Mouse (Mus musculus) layer of hippocampus, adult 9-10 months (tissue): ENCODE data around the gene Armc12.
"Not testable (repeated sequence)": the region's sequence is repeated elsewhere in the genome, so short reads cannot be mapped to it uniquely, and the experiment has no call there.

Experiments used
- DNase-seq: peaks from one replicate; pipeline ENCODE4 v3.0.0; 2022; ENCODE audit warnings: low spot score

Armc12 gene

GRCm38 (mm10) chr17:28532557-28532956 is 2.0 kb downstream of the Armc12 start:
- DNase-seq = no peak

- DNase-seq = no peak
Measured at GRCm38 (mm10) chr17:28533327-28533726, 2.7 kb downstream of the Armc12 start.

- DNase-seq = no peak
Measured at GRCm38 (mm10) chr17:28537881-28538280, 7.3 kb downstream of the Armc12 start.

GRCm38 (mm10) chr17:28546925-28547324 is 16.3 kb downstream of the Armc12 start:
- DNase-seq = no peak

GRCm38 (mm10) chr17:28548550-28548949 is 17.9 kb downstream of the Armc12 start:
- no peak for DNase-seq

- DNase-seq = no peak
Measured at GRCm38 (mm10) chr17:28549111-28549510, 18.5 kb downstream of the Armc12 start, which contains the start of gene Clpsl2. Gene Clpsl2, plus strand, starts transcription at chr17:28549411.

- DNase-seq = peak; percentile 50
Measured at GRCm38 (mm10) chr17:28553040-28553793, 22.6 kb downstream of the Armc12 start.

- not testable (repeated sequence) for DNase-seq
Measured at GRCm38 (mm10) chr17:28554021-28554420, 23.4 kb downstream of the Armc12 start.

GRCm38 (mm10) chr17:28556635-28557396 is 26.2 kb downstream of the Armc12 start:
- DNase-seq = no peak

GRCm38 (mm10) chr17:28557772-28558171 is 27.2 kb downstream of the Armc12 start:
- no peak for DNase-seq

GRCm38 (mm10) chr17:28560598-28560997 is 30.0 kb downstream of the Armc12 start, which contains the start of gene Clps:
Gene Clps, minus strand, starts transcription at chr17:28560766.
- DNase-seq = no peak

GRCm38 (mm10) chr17:28561613-28562012 is 31.0 kb downstream of the Armc12 start:
- DNase-seq = no peak

- no peak for DNase-seq
Measured at GRCm38 (mm10) chr17:28565181-28565580, 34.6 kb downstream of the Armc12 start.

GRCm38 (mm10) chr17:28567541-28567940 is 36.9 kb downstream of the Armc12 start:
- no peak for DNase-seq

- no peak for DNase-seq
Measured at GRCm38 (mm10) chr17:28571868-28572267, 41.3 kb downstream of the Armc12 start.

- no peak for DNase-seq
Measured at GRCm38 (mm10) chr17:28572521-28572920, 41.9 kb downstream of the Armc12 start.

- no peak for DNase-seq
Measured at GRCm38 (mm10) chr17:28572941-28573340, 42.3 kb downstream of the Armc12 start.

GRCm38 (mm10) chr17:28575244-28576125 is 44.9 kb downstream of the Armc12 start, which contains the start of gene Lhfpl5:
Gene Lhfpl5, plus strand, starts transcription at chr17:28575641.
- no peak for DNase-seq

GRCm38 (mm10) chr17:28580396-28580795 is 49.8 kb downstream of the Armc12 start:
- no peak for DNase-seq

GRCm38 (mm10) chr17:28581056-28581455 is 50.5 kb downstream of the Armc12 start:
- DNase-seq = no peak

GRCm38 (mm10) chr17:28586509-28586908 is 55.9 kb downstream of the Armc12 start:
- no peak for DNase-seq

GRCm38 (mm10) chr17:28588591-28588990 is 58.0 kb downstream of the Armc12 start:
- DNase-seq = no peak
